Mouse (Mus musculus) neural tube, embryonic 12.5 days (tissue): ENCODE measurements around the gene Wasf2. TPM values are rescaled to one million over a fixed set of nuclear protein-coding genes. Genes with fewer than 3 reads are reported as not detected.

Experiments
- ATAC-seq: fragments of 200-750 bp; cut with Nextera tagmentation; 2 replicates; pipeline ENCODE4 v1.8.0; 2017; ENCODE audit warnings: low read depth, mild to moderate bottlenecking, moderate TSS enrichment, moderate library complexity; ENCODE audit not compliant: low FRiP score
- H3K27ac ChIP-seq: fragments of 300-500 bp; sonication (generic); 2 replicates; pipeline ENCODE4 v1.5.1; 2016
- H3K27me3 ChIP-seq: fragments of 300-500 bp; sonication (generic); replicated peaks from 2 replicates; pipeline ENCODE4 v1.6.1; 2016; ENCODE audit warnings: mild to moderate bottlenecking
- H3K36me3 ChIP-seq: fragments of 300-500 bp; sonication (generic); 2 replicates; pipeline ENCODE4 v1.6.1; 2016; ENCODE audit warnings: mild to moderate bottlenecking
- H3K4me1 ChIP-seq: fragments of 300-500 bp; sonication (generic); 2 replicates; pipeline ENCODE4 v1.6.1; 2016
- H3K4me2 ChIP-seq: fragments of 300-500 bp; sonication (generic); replicated peaks from 2 replicates; pipeline ENCODE4 v1.6.1; 2016; ENCODE audit warnings: mild to moderate bottlenecking
- H3K4me3 ChIP-seq: fragments of 300-500 bp; sonication (generic); 2 replicates; pipeline ENCODE4 v1.5.1; 2016
- H3K9ac ChIP-seq: fragments of 300-500 bp; sonication (generic); 2 replicates; pipeline ENCODE4 v1.6.1; 2016; ENCODE audit warnings: mild to moderate bottlenecking
- H3K9me3 ChIP-seq: fragments of 300-500 bp; sonication (generic); 2 replicates; pipeline ENCODE4 v1.6.1; 2016; ENCODE audit warnings: mild to moderate bottlenecking
- WGBS: fragments of 180-500 bp; shearing (Covaris S2); methylation state at CpG from one replicate; pipeline ENCODE4 v1.1.7; 2016; 5-methylcytosine and 5-hydroxymethylcytosine counted together
- polyA plus RNA-seq: library from polyadenylated mRNA; unstranded; fragments of >200 nt; fragmentation: Nextera tagmentation; extraction: Ambion mirVana; gene quantifications from 2 replicates; pipeline ENCODE4 v1.2.1, GENCODE M21; 2016

The Wasf2 gene
- polyA plus RNA-seq, 1 experiment from 2014 or later, result 30.5 TPM

GRCm38 (mm10) chr4:133103525-133104193 is 26.6 kb upstream of the Wasf2 start:
- H3K9ac ChIP-seq, result no peak overlapping the region
- ATAC-seq, result no peak
- H3K4me3 ChIP-seq, result no peak overlapping the region
- no peak overlapping the region for H3K27ac ChIP-seq
- H3K4me2 ChIP-seq, result no peak overlapping the region; the same call in 1 of the 2 replicates
- H3K36me3 ChIP-seq, result no peaks in the 10 kb centered on the region
- no peaks in the 10 kb centered on the region for H3K27me3 ChIP-seq
- H3K4me1 ChIP-seq, result 0 out of 2 replicates have a peak, but pooled peaks cover 6% of the 10 kb centered on the region
- 32% methylated on average over 16 of the region's 16 CpGs for WGBS
- no peaks in the 10 kb centered on the region for H3K9me3 ChIP-seq

- WGBS, result 35% methylated on average over 10 of the region's 10 CpGs
- H3K4me2 ChIP-seq, result no peak overlapping the region
- no peaks in the 10 kb centered on the region for H3K27me3 ChIP-seq
- no peaks in the 10 kb centered on the region for H3K36me3 ChIP-seq
- H3K27ac ChIP-seq, result no peak overlapping the region
- H3K4me1 ChIP-seq, result 0 out of 2 replicates have a peak, but pooled peaks cover 6% of the 10 kb centered on the region
- no peak overlapping the region for H3K9ac ChIP-seq
- no peak for ATAC-seq
- no peak overlapping the region for H3K4me3 ChIP-seq
- no peaks in the 10 kb centered on the region for H3K9me3 ChIP-seq
Observed at GRCm38 (mm10) chr4:133104194-133104569, 26.1 kb upstream of the Wasf2 start.

- H3K4me2 ChIP-seq, result no peak overlapping the region
- H3K4me1 ChIP-seq, result 0 out of 2 replicates have a peak, but pooled peaks cover 6% of the 10 kb centered on the region
- no peaks in the 10 kb centered on the region for H3K27me3 ChIP-seq
- no peak overlapping the region for H3K9ac ChIP-seq
- no peaks in the 10 kb centered on the region for H3K9me3 ChIP-seq
- WGBS, result 94% methylated on average over 7 of the region's 7 CpGs
- ATAC-seq, result no peak
- H3K36me3 ChIP-seq, result no peaks in the 10 kb centered on the region
- H3K4me3 ChIP-seq, result no peak overlapping the region
- H3K27ac ChIP-seq, result no peak overlapping the region
Observed at GRCm38 (mm10) chr4:133106691-133107090, 23.6 kb upstream of the Wasf2 start.

DNA sequence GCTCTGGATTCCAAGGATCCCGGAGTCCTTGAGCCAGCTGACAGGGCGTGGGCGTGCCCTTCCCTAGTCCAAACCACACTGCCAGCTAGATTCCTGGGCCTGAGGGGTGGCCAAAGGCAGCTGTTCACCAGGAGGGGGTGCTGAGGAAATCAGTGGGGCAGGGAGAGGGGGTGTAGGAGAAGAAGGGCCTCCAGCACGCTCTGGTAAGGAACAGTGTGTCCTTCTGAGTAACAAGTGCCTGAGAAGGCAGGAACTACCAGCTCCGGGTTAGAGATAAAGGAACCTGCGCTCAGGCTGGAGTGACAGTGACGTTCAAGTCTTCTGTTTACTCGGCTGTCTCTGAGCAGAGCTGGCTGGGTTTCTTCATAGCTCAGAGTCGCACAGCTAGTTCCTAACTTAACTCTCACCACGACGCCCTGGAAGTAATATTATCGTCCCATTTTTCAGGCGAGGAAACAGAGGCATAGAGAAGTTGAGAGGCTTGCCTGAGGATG is 22.5 kb upstream of the Wasf2 start:
- 0 out of 2 replicates have a peak, but pooled peaks cover 6% of the 10 kb centered on the region for H3K4me1 ChIP-seq
- H3K27me3 ChIP-seq, result no peaks in the 10 kb centered on the region
- ATAC-seq, result no peak
- no peaks in the 10 kb centered on the region for H3K9me3 ChIP-seq
- 63% methylated on average over 13 of the region's 13 CpGs for WGBS
- no peak overlapping the region for H3K27ac ChIP-seq
- no peak overlapping the region for H3K4me2 ChIP-seq
- H3K9ac ChIP-seq, result no peak overlapping the region
- no peak overlapping the region for H3K4me3 ChIP-seq
- H3K36me3 ChIP-seq, result no peaks in the 10 kb centered on the region

GRCm38 (mm10) chr4:133108481-133109334 is 21.6 kb upstream of the Wasf2 start:
- H3K9me3 ChIP-seq, result no peaks in the 10 kb centered on the region
- no peak overlapping the region for H3K4me2 ChIP-seq
- H3K27me3 ChIP-seq, result no peaks in the 10 kb centered on the region
- H3K4me1 ChIP-seq, result 0 out of 2 replicates have a peak, but pooled peaks cover 3% of the 10 kb centered on the region
- H3K36me3 ChIP-seq, result no peaks in the 10 kb centered on the region
- WGBS, result 79% methylated on average over 13 of the region's 13 CpGs
- H3K4me3 ChIP-seq, result no peak overlapping the region
- no peak overlapping the region for H3K27ac ChIP-seq
- H3K9ac ChIP-seq, result no peak overlapping the region
- ATAC-seq, result no peak

- H3K27me3 ChIP-seq, result no peaks in the 10 kb centered on the region
- H3K4me1 ChIP-seq, result no peaks in the 10 kb centered on the region
- no peaks in the 10 kb centered on the region for H3K9me3 ChIP-seq
- H3K36me3 ChIP-seq, result no peaks in the 10 kb centered on the region
- no peak overlapping the region for H3K4me2 ChIP-seq
- no peak overlapping the region for H3K27ac ChIP-seq
- WGBS, result 77% methylated on average over 5 of the region's 5 CpGs
- no peak for ATAC-seq
- no peak overlapping the region for H3K4me3 ChIP-seq
- no peak overlapping the region for H3K9ac ChIP-seq
Observed at GRCm38 (mm10) chr4:133109335-133109801, 20.9 kb upstream of the Wasf2 start.

DNA sequence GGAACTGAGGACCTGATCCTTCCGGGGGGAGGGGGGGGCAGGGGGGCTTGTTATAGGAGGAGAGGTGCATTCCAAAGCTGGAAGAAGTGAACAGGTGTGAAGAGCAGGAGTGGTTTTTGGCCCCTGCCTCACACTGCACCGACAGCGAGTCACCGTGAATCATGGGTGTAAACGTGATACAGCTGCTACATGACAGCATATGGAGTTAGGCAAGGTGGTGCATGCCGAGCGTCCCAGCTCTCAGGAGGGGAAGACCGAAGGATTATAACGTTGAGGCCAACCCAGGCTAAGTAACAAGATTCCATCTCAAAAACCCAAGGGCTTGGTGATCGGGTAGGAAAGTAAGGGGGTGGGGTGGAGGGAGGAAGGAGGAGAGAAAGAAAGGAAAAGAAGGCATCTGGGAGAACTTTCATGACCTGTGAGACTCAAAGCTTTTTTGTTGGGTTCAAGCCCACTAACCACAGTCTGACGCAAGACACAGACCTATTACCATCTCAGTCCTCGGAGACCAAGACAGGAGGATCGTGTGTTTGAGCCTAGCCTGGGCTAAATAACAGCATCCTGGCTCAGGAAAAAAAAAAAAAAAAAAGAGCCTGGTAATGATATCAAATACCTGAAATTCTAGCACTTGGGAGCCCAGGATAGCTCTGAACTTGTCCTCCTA is 18.0 kb upstream of the Wasf2 start:
- no peak overlapping the region for H3K4me3 ChIP-seq
- no peaks in the 10 kb centered on the region for H3K36me3 ChIP-seq
- no peak overlapping the region for H3K27ac ChIP-seq
- ATAC-seq, result no peak
- WGBS, result 70% methylated on average over 13 of the region's 13 CpGs
- peaks cover 8% of the 10 kb centered on the region for H3K4me1 ChIP-seq
- no peak overlapping the region for H3K4me2 ChIP-seq
- H3K9me3 ChIP-seq, result no peaks in the 10 kb centered on the region
- no peaks in the 10 kb centered on the region for H3K27me3 ChIP-seq
- H3K9ac ChIP-seq, result no peak overlapping the region

- no peak overlapping the region for H3K27ac ChIP-seq
- no peak overlapping the region for H3K4me3 ChIP-seq
- WGBS, result 58% methylated on average over 6 of the region's 6 CpGs
- H3K9ac ChIP-seq, result no peak overlapping the region
- H3K4me1 ChIP-seq, result peaks cover 16% of the 10 kb centered on the region
- no peak for ATAC-seq
- H3K27me3 ChIP-seq, result no peaks in the 10 kb centered on the region
- H3K4me2 ChIP-seq, result no peak overlapping the region
- no peaks in the 10 kb centered on the region for H3K36me3 ChIP-seq
- no peaks in the 10 kb centered on the region for H3K9me3 ChIP-seq
Observed at GRCm38 (mm10) chr4:133113351-133113882, 16.9 kb upstream of the Wasf2 start.

DNA sequence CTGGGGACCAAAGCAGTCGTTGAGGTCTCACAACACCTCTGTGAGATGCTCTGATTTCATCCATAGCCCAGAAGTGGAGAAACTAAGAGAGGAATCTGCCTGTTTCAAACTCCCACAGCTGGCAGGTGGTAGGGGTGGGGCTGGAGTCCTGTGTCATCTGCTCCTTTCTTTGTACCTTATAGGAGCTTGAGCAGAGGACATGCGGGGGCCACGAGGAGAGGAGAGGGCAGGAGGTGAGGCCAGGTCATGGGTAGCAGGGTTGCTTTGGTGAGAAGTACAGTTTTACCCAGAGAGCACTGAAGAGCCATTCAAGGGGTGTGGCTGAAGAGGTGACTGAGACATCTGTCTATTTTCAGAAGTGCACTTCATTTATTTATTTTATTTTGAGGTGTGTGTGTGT is 15.5 kb upstream of the Wasf2 start:
- no peak for ATAC-seq
- Histone ChIP-seq H3K36me3 (no peaks in the 10 kb centered on the region), H3K9me3 (no peaks in the 10 kb centered on the region), H3K4me3 (no peak overlapping the region), H3K27me3 (no peaks in the 10 kb centered on the region), H3K4me1 (peaks cover 16% of the 10 kb centered on the region), H3K27ac (no peak overlapping the region), H3K9ac (no peak overlapping the region), H3K4me2 (no peak overlapping the region)
- 81% methylated on average over 3 of the region's 3 CpGs for WGBS

DNA sequence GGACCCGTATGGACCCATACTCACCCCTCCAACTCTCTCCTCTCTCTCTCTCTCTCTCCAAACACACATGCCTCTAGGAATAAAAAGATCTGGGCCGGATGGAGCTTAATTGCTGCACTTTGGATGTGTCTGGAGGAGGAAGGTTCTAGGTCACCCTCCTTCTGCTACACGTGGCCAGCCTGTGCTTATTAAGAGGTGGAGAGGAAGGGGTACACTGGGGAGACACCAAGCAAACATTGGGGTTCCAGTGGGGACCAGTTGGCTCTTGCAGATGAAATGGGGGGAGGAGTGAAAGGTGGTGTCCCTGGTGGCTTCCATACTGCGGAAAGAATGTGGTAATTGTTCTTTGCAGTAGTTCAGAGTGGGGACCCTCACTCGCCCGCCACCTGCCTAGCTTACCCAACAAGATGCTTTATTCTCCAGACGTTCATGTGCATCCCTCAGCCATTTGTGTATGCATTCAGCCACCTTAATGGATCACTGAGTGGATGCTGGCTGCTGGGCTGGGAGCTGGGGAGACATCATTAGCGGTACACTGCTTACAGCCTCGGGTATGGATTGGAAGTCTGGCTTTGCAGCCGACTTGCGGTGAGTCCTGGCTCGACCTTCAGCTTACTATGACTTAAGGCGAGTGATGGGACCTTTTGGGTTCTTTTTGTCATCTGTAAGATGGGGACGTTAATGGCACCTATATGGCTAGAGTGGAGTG is 14.4 kb upstream of the Wasf2 start:
- Histone ChIP-seq H3K36me3 (no peaks in the 10 kb centered on the region), H3K4me2 (no peak overlapping the region), H3K4me1 (peaks cover 19% of the 10 kb centered on the region), H3K9me3 (no peaks in the 10 kb centered on the region), H3K9ac (no peak overlapping the region), H3K27me3 (no peaks in the 10 kb centered on the region), H3K27ac (no peak overlapping the region), H3K4me3 (no peak overlapping the region)
- WGBS, result 69% methylated on average over 14 of the region's 14 CpGs
- no peak for ATAC-seq

GRCm38 (mm10) chr4:133116756-133117470 is 13.4 kb upstream of the Wasf2 start:
- 70% methylated on average over 3 of the region's 3 CpGs for WGBS

More at GRCm38 (mm10) chr4:133116756-133117470, 13.4 kb upstream of the Wasf2 start:
- Histone ChIP-seq H3K4me1 (peaks cover 23% of the 10 kb centered on the region), H3K4me3 (no peak overlapping the region), H3K9ac (no peak overlapping the region), H3K4me2 (peak overlapping the region; percentile 27; the same call in 1 of the 2 replicates), H3K9me3 (no peaks in the 10 kb centered on the region), H3K36me3 (no peaks in the 10 kb centered on the region), H3K27ac (0 out of 2 replicates have a peak overlapping the region, but pooled peaks have one; percentile 46), H3K27me3 (no peaks in the 10 kb centered on the region)
- no peak for ATAC-seq
